In the genomic region with DNA sequence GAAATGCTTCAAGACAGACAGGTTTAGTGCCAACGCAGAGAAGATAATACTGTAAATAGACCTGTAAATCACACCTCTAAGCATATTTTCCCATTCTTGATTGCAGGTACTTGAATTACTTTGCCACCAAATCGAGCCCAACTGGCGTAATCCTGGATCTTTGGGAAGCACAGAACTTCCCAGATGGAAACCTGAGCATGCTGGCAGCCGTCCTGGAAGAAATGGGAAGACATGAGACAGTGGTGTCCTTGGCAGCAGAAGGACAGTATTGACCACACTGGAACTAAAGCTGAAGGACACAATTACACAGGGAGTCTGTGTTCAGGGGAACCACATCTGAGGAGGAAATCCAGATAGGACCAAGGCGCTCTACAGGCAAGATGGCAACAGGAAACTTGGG, we compare ENCODE assay signal across 15 mouse cellular contexts.
"Had no signal": no experiment of that assay in that cellular context is flagged by ENCODE, and none has a peak within 500 bp of the region (broad histone marks: within the 10 kb centered on the region; RNA-seq: fewer than 3 reads in every experiment).

No protein-coding gene starts in this region.

- H3K9ac ChIP-seq: liver, embryonic 15.5 days; midbrain, embryonic 15.5 days; neural tube, embryonic 12.5 days had no signal

- H3K9me3 ChIP-seq: limb, embryonic 10.5 days; liver, embryonic 15.5 days; megakaryocyte, embryonic 14.5 days; midbrain, embryonic 15.5 days; neural tube, embryonic 12.5 days had no signal

- H3K4me3 ChIP-seq: left cerebral cortex, adult 2 months; limb, embryonic 10.5 days; liver, embryonic 15.5 days; megakaryocyte, embryonic 14.5 days; midbrain, embryonic 15.5 days; neural tube, embryonic 12.5 days had no signal

- H3K36me3 ChIP-seq: liver, embryonic 15.5 days; midbrain, embryonic 15.5 days; neural tube, embryonic 12.5 days had no signal

- ATAC-seq: lung, postnatal 0 days; midbrain, embryonic 15.5 days had no signal

- H3K27ac ChIP-seq: left cerebral cortex, adult 2 months; limb, embryonic 10.5 days; liver, embryonic 15.5 days; midbrain, embryonic 15.5 days; neural tube, embryonic 12.5 days had no signal

- DNase-seq: kidney, adult 18-20 months; kidney, postnatal 10 days; kidney, postnatal 4 days; lung, adult 2 months; lung, postnatal 4 days; thymus, postnatal 36 days had no signal

- H3K4me2 ChIP-seq: liver, embryonic 11.5 days; liver, embryonic 15.5 days; midbrain, embryonic 11.5 days; midbrain, embryonic 15.5 days; neural tube, embryonic 12.5 days had no signal

- H3K4me1 ChIP-seq: limb, embryonic 10.5 days; liver, embryonic 15.5 days; megakaryocyte, embryonic 14.5 days; midbrain, embryonic 15.5 days; neural tube, embryonic 12.5 days had no signal

- H3K27me3 ChIP-seq: liver, embryonic 15.5 days; megakaryocyte, embryonic 14.5 days; midbrain, embryonic 15.5 days; neural tube, embryonic 12.5 days had no signal
